Mouse (Mus musculus): ENCODE results near the gene Satb2.

- TF ChIP-seq GATA1 (IDR thresholded peaks at IDR 0.05; ENCODE audit: low read length): no peak
- TF ChIP-seq TAL1 (IDR thresholded peaks at IDR 0.05; ENCODE audit: low read length): no peak
Measured at GRCm38 (mm10) chr1:57013856-57014255, 35.4 kb upstream of the Satb2 start.

Data from erythroblast, embryonic 14.5 days (primary cell).